Mouse (Mus musculus) kidney, postnatal 0 days (tissue): ENCODE results near the gene Nsf. TPM values are rescaled to one million over a fixed set of nuclear protein-coding genes. Genes with fewer than 3 reads are reported as not detected.

Source experiments
- ATAC-seq: fragments of 200-750 bp; cut with Nextera tagmentation; replicated peaks from 2 replicates; pipeline ENCODE4 v1.8.0; 2017; ENCODE audit warnings: low read depth, moderate number of reproducible peaks, moderate TSS enrichment, moderate library complexity; ENCODE audit not compliant: low FRiP score
- DNase-seq: peaks from one replicate; pipeline ENCODE4 v3.0.0-alpha.2; 2016; ENCODE audit warnings: low spot score
- H3K27ac ChIP-seq: fragments of 300-500 bp; sonication (generic); 2 replicates; pipeline ENCODE4 v1.5.1; 2014; ENCODE audit warnings: mild to moderate bottlenecking
- H3K27me3 ChIP-seq: fragments of 300-500 bp; sonication (generic); 2 replicates; pipeline ENCODE4 v1.6.1; 2014; ENCODE audit warnings: low read length, mixed read lengths; ENCODE audit not compliant: insufficient read depth
- H3K36me3 ChIP-seq: fragments of 300-500 bp; sonication (generic); 2 replicates; pipeline ENCODE4 v1.6.1; 2014; ENCODE audit warnings: low read length, mixed read lengths; ENCODE audit not compliant: insufficient read depth
- H3K4me1 ChIP-seq: fragments of 300-500 bp; sonication (generic); replicated peaks from 2 replicates; pipeline ENCODE4 v1.6.1; 2014; ENCODE audit warnings: antibody characterized with exemption, low read length, mixed read lengths; ENCODE audit not compliant: insufficient read depth
- H3K4me2 ChIP-seq: fragments of 300-500 bp; sonication (generic); 2 replicates; pipeline ENCODE4 v1.6.1; 2014; ENCODE audit warnings: mild to moderate bottlenecking, low read length, moderate library complexity, mixed read lengths
- H3K4me3 ChIP-seq: fragments of 300-500 bp; sonication (generic); replicated peaks from 2 replicates; pipeline ENCODE4 v1.5.1; 2014; ENCODE audit warnings: low read depth, low read length
- H3K9ac ChIP-seq: fragments of 300-500 bp; sonication (generic); 2 replicates; pipeline ENCODE4 v1.6.1; 2014; ENCODE audit warnings: low read depth, low read length
- H3K9me3 ChIP-seq: fragments of 300-500 bp; sonication (generic); replicated peaks from 2 replicates; pipeline ENCODE4 v1.6.1; 2016; ENCODE audit warnings: low read length, inconsistent platforms, mixed read lengths
- CTCF ChIP-seq: IDR thresholded peaks from 2 replicates; pipeline ENCODE4 v1.5.1; 2016; ENCODE audit warnings: antibody characterized with exemption, low read depth, mild to moderate bottlenecking, moderate library complexity
- WGBS: fragments of 180-500 bp; shearing (Covaris S2); extraction: QIAGEN DNeasy Blood & Tissue Kit; methylation state at CpG from one replicate; pipeline ENCODE4 v1.1.7; 2014; 5-methylcytosine and 5-hydroxymethylcytosine counted together
- polyA plus RNA-seq: library from polyadenylated mRNA; unstranded; fragments of >200 nt; fragmentation: Nextera tagmentation; extraction: Ambion mirVana; gene quantifications from 2 replicates; pipeline ENCODE4 v1.2.1, GENCODE M21; 2015

Gene Nsf
- polyA plus RNA-seq, 1 experiment from 2014 or later, result 37.1 TPM

- 0 out of 2 replicates have a peak, but pooled peaks cover 12% of the 10 kb centered on the region for H3K36me3 ChIP-seq
- no peak overlapping the region for H3K4me2 ChIP-seq
- H3K4me3 ChIP-seq, result no peak overlapping the region
- H3K9ac ChIP-seq, result no peak overlapping the region
- no peaks in the 10 kb centered on the region for H3K27me3 ChIP-seq
- H3K27ac ChIP-seq, result no peak overlapping the region
- ATAC-seq, result no peak
- H3K9me3 ChIP-seq, result no peaks in the 10 kb centered on the region
- 79% methylated on average over 4 of the region's 4 CpGs for WGBS
- no peak for DNase-seq
- H3K4me1 ChIP-seq, result no peaks in the 10 kb centered on the region
- no peak for TF ChIP-seq CTCF
Measured at GRCm38 (mm10) chr11:103859933-103860610, 93.8 kb downstream of the Nsf start.

GRCm38 (mm10) chr11:103858760-103859159 lies 95.1 kb downstream of the Nsf start:
- no peak overlapping the region for H3K4me2 ChIP-seq
- H3K4me3 ChIP-seq, result no peak overlapping the region
- no peak for TF ChIP-seq CTCF
- 0 out of 2 replicates have a peak, but pooled peaks cover 12% of the 10 kb centered on the region for H3K36me3 ChIP-seq
- DNase-seq (no peak), ATAC-seq (no peak)
- WGBS, result 56% methylated on average over 5 of the region's 5 CpGs
- H3K4me1 ChIP-seq, result no peaks in the 10 kb centered on the region
- H3K27me3 ChIP-seq, result no peaks in the 10 kb centered on the region
- no peaks in the 10 kb centered on the region for H3K9me3 ChIP-seq
- H3K9ac ChIP-seq, result no peak overlapping the region
- no peak overlapping the region for H3K27ac ChIP-seq

- DNase-seq (no peak), ATAC-seq (no peak)
- WGBS, result 95% methylated on average over 7 of the region's 7 CpGs
Measured at GRCm38 (mm10) chr11:103856641-103857040, 97.2 kb downstream of the Nsf start.

GRCm38 (mm10) chr11:103854294-103854693 lies 99.6 kb downstream of the Nsf start:
- 59% methylated on average over 9 of the region's 9 CpGs for WGBS
- no peaks in the 10 kb centered on the region for H3K27me3 ChIP-seq
- no peaks in the 10 kb centered on the region for H3K9me3 ChIP-seq
- 0 out of 2 replicates have a peak, but pooled peaks cover 5% of the 10 kb centered on the region for H3K36me3 ChIP-seq
- H3K4me2 ChIP-seq, result no peak overlapping the region
- H3K4me3 ChIP-seq, result no peak overlapping the region
- no peak for TF ChIP-seq CTCF
- H3K9ac ChIP-seq, result no peak overlapping the region
- no peak for ATAC-seq
- no peak overlapping the region for H3K27ac ChIP-seq
- no peaks in the 10 kb centered on the region for H3K4me1 ChIP-seq
- no peak for DNase-seq

More at GRCm38 (mm10) chr11:103856641-103857040, 97.2 kb downstream of the Nsf start:
- no peak overlapping the region for H3K4me3 ChIP-seq
- no peaks in the 10 kb centered on the region for H3K9me3 ChIP-seq
- no peak for TF ChIP-seq CTCF
- no peaks in the 10 kb centered on the region for H3K4me1 ChIP-seq
- H3K36me3 ChIP-seq, result 0 out of 2 replicates have a peak, but pooled peaks cover 5% of the 10 kb centered on the region
- no peak overlapping the region for H3K4me2 ChIP-seq
- H3K9ac ChIP-seq, result no peak overlapping the region
- H3K27me3 ChIP-seq, result no peaks in the 10 kb centered on the region
- no peak overlapping the region for H3K27ac ChIP-seq

DNA sequence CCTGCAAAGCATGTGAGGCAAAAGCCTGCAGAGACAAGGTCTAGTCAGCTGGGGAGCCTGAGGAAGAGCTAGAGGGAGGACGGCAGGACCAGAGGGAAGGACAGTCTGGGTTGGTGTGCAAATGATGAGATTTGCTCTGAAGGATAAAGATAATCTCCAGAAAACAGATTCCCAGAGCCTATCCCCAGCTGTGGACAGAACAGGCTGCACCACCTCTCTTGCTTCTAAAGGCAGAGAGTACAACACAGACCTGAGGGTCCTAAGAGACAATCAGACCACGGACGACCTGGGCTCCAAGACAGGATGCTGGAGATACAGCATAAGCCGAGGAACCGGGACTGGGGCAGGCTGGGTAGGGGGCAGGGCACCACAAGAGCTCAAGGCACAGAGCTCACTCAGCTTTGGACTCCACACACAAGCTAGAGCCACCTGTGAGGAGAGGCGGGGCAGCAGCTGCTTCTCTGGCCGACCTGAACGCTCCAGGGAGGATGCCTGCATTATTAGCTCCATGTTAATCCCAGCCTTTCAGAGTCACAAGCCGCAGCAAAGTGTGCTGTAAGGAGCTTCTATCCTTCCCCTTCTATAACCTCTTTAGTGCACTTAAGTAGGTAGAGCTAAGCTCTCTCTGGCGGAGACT lies 100.5 kb downstream of the Nsf start:
- Histone ChIP-seq H3K9ac (no peak overlapping the region), H3K9me3 (no peaks in the 10 kb centered on the region), H3K36me3 (0 out of 2 replicates have a peak, but pooled peaks cover under 1% of the 10 kb centered on the region), H3K4me2 (no peak overlapping the region), H3K27ac (no peak overlapping the region), H3K4me1 (no peaks in the 10 kb centered on the region), H3K27me3 (no peaks in the 10 kb centered on the region), H3K4me3 (no peak overlapping the region)
- no peak for TF ChIP-seq CTCF
- WGBS, result 55% methylated on average over 10 of the region's 10 CpGs
- DNase-seq (no peak), ATAC-seq (no peak)

GRCm38 (mm10) chr11:103852590-103853283 lies 101.1 kb downstream of the Nsf start:
- ATAC-seq (no peak), DNase-seq (peak; percentile 6)
- Histone ChIP-seq H3K4me1 (no peaks in the 10 kb centered on the region), H3K9ac (no peak overlapping the region), H3K9me3 (no peaks in the 10 kb centered on the region), H3K4me2 (no peak overlapping the region), H3K27me3 (no peaks in the 10 kb centered on the region), H3K36me3 (0 out of 2 replicates have a peak, but pooled peaks cover 2% of the 10 kb centered on the region), H3K4me3 (no peak overlapping the region), H3K27ac (no peak overlapping the region)
- no peak for TF ChIP-seq CTCF
- WGBS, result 61% methylated on average over 16 of the region's 16 CpGs
